Mouse (Mus musculus) forebrain, postnatal 0 days (tissue): ENCODE results near the gene Pde7b. TPM values are rescaled to one million over a fixed set of nuclear protein-coding genes. Genes with fewer than 3 reads are reported as not detected.

Experiments used
- ATAC-seq: fragments of 200-750 bp; cut with Nextera tagmentation; 2 replicates; pipeline ENCODE4 v1.8.0; 2017; ENCODE audit warnings: mild to moderate bottlenecking, moderate library complexity
- DNase-seq: peaks from one replicate; pipeline ENCODE4 v3.0.0-alpha.2; 2015
- H3K27ac ChIP-seq: fragments of 300-500 bp; sonication (generic); 2 replicates; pipeline ENCODE4 v1.5.1; 2014; ENCODE audit warnings: low read depth, mild to moderate bottlenecking, antibody characterized with exemption, low read length, moderate library complexity, mixed read lengths
- H3K27me3 ChIP-seq: fragments of 300-500 bp; sonication (generic); 2 replicates; pipeline ENCODE4 v1.6.1; 2014; ENCODE audit warnings: mild to moderate bottlenecking, low read length, mixed read lengths; ENCODE audit not compliant: insufficient read depth
- H3K36me3 ChIP-seq: fragments of 300-500 bp; sonication (generic); 2 replicates; pipeline ENCODE4 v1.6.1; 2014; ENCODE audit warnings: mild to moderate bottlenecking, moderate library complexity; ENCODE audit not compliant: insufficient read depth
- H3K4me1 ChIP-seq: fragments of 300-500 bp; sonication (generic); 2 replicates; pipeline ENCODE4 v1.6.1; 2014; ENCODE audit warnings: antibody characterized with exemption; ENCODE audit not compliant: insufficient read depth
- H3K4me2 ChIP-seq: fragments of 300-500 bp; sonication (generic); 2 replicates; pipeline ENCODE4 v1.6.1; 2014; ENCODE audit warnings: low read depth, mild to moderate bottlenecking, moderate library complexity
- H3K4me3 ChIP-seq: fragments of 300-500 bp; sonication (generic); 2 replicates; pipeline ENCODE4 v1.5.1; 2014; ENCODE audit warnings: low read depth, low read length, mixed read lengths
- H3K9ac ChIP-seq: fragments of 300-500 bp; sonication (generic); 2 replicates; pipeline ENCODE4 v1.6.1; 2014; ENCODE audit warnings: mild to moderate bottlenecking
- H3K9me3 ChIP-seq: fragments of 300-500 bp; sonication (generic); 2 replicates; pipeline ENCODE4 v1.6.1; 2016; ENCODE audit warnings: low read length
- CTCF ChIP-seq: sonication (generic); IDR thresholded peaks from 2 replicates; pipeline ENCODE4 v1.5.1; 2016; ENCODE audit warnings: antibody characterized with exemption, control low read depth, low read depth
- WGBS: fragments of 180-500 bp; shearing (Covaris S2); extraction: QIAGEN DNeasy Blood & Tissue Kit; methylation state at CpG from one replicate; pipeline ENCODE4 v1.1.7; 2014; 5-methylcytosine and 5-hydroxymethylcytosine counted together
- polyA plus RNA-seq: library from polyadenylated mRNA; unstranded; fragments of >200 nt; fragmentation: Nextera tagmentation; extraction: Ambion mirVana; gene quantifications from 2 replicates; pipeline ENCODE4 v1.2.1, GENCODE M21; 2015
- total RNA-seq: library from RNA; depleted of rRNA; stranded (reverse); fragments of >200 nt; gene quantifications from 2 replicates; pipeline ENCODE4 v1.2.3, GENCODE M21; 2014

Gene Pde7b
- total and polyA plus RNA-seq, 2 experiments from 2014 or later: 2.4 to 9.4 TPM

- no peak for TF ChIP-seq CTCF
These were observed 215.1 kb downstream of the Pde7b start for GRCm38 (mm10) chr10:20509819-20510218.

GRCm38 (mm10) chr10:20508497-20508896, 216.4 kb downstream of the Pde7b start:
- Histone ChIP-seq H3K9me3 (no peaks in the 10 kb centered on the region), H3K4me1 (no peaks in the 10 kb centered on the region), H3K4me2 (no peak overlapping the region), H3K27ac (no peak overlapping the region), H3K27me3 (no peaks in the 10 kb centered on the region), H3K4me3 (no peak overlapping the region), H3K9ac (no peak overlapping the region), H3K36me3 (no peaks in the 10 kb centered on the region)
- 90% methylated on average over 3 of the region's 3 CpGs for WGBS
- ATAC-seq (no peak), DNase-seq (no peak)
- TF ChIP-seq CTCF: no peak

More at GRCm38 (mm10) chr10:20509819-20510218, 215.1 kb downstream of the Pde7b start:
- ATAC-seq: no peak
- no peaks in the 10 kb centered on the region for H3K27me3 ChIP-seq
- H3K4me2 ChIP-seq: no peak overlapping the region
- no peaks in the 10 kb centered on the region for H3K4me1 ChIP-seq
- no peak overlapping the region for H3K27ac ChIP-seq
- H3K9me3 ChIP-seq: no peaks in the 10 kb centered on the region
- DNase-seq: no peak
- no peaks in the 10 kb centered on the region for H3K36me3 ChIP-seq
- H3K9ac ChIP-seq: no peak overlapping the region
- H3K4me3 ChIP-seq: no peak overlapping the region
- WGBS: 75% methylated on average over 4 of the region's 4 CpGs

GRCm38 (mm10) chr10:20507732-20508412, 217.0 kb downstream of the Pde7b start:
- no peak for ATAC-seq
- 76% methylated on average over 9 of the region's 9 CpGs for WGBS
- H3K4me3 ChIP-seq: no peak overlapping the region

GRCm38 (mm10) chr10:20507069-20507468, 217.8 kb downstream of the Pde7b start:
- H3K27me3 ChIP-seq: no peaks in the 10 kb centered on the region
- DNase-seq (no peak), ATAC-seq (no peak)
- H3K4me1 ChIP-seq: no peaks in the 10 kb centered on the region
- no peak overlapping the region for H3K4me2 ChIP-seq
- TF ChIP-seq CTCF: no peak
- no peak overlapping the region for H3K4me3 ChIP-seq
- no peak overlapping the region for H3K27ac ChIP-seq
- 78% methylated on average over 2 of the region's 2 CpGs for WGBS
- H3K9me3 ChIP-seq: no peaks in the 10 kb centered on the region
- no peaks in the 10 kb centered on the region for H3K36me3 ChIP-seq
- no peak overlapping the region for H3K9ac ChIP-seq

More at GRCm38 (mm10) chr10:20507732-20508412, 217.0 kb downstream of the Pde7b start:
- H3K27ac ChIP-seq: no peak overlapping the region
- H3K4me2 ChIP-seq: no peak overlapping the region
- no peak overlapping the region for H3K9ac ChIP-seq
- H3K27me3 ChIP-seq: no peaks in the 10 kb centered on the region
- DNase-seq: no peak
- H3K4me1 ChIP-seq: no peaks in the 10 kb centered on the region
- no peak for TF ChIP-seq CTCF
- no peaks in the 10 kb centered on the region for H3K36me3 ChIP-seq
- H3K9me3 ChIP-seq: no peaks in the 10 kb centered on the region

GRCm38 (mm10) chr10:20505454-20505853, 219.4 kb downstream of the Pde7b start:
- ATAC-seq: no peak
- no peaks in the 10 kb centered on the region for H3K27me3 ChIP-seq
- no peaks in the 10 kb centered on the region for H3K9me3 ChIP-seq
- H3K4me3 ChIP-seq: no peak overlapping the region
- no peaks in the 10 kb centered on the region for H3K36me3 ChIP-seq
- no peak overlapping the region for H3K27ac ChIP-seq
- no peaks in the 10 kb centered on the region for H3K4me1 ChIP-seq
- no peak overlapping the region for H3K9ac ChIP-seq
- TF ChIP-seq CTCF: no peak
- WGBS: 85% methylated on average over 10 of the region's 10 CpGs
- no peak for DNase-seq
- H3K4me2 ChIP-seq: no peak overlapping the region

- 76% methylated on average over 3 of the region's 3 CpGs for WGBS
- H3K4me1 ChIP-seq: no peaks in the 10 kb centered on the region
- DNase-seq (no peak), ATAC-seq (no peak)
- no peak overlapping the region for H3K27ac ChIP-seq
- no peak overlapping the region for H3K4me3 ChIP-seq
- TF ChIP-seq CTCF: 0 out of 2 replicates have a peak, but pooled peaks have one; percentile 9
- H3K9me3 ChIP-seq: no peaks in the 10 kb centered on the region
- no peak overlapping the region for H3K4me2 ChIP-seq
- H3K9ac ChIP-seq: no peak overlapping the region
- H3K36me3 ChIP-seq: no peaks in the 10 kb centered on the region
- no peaks in the 10 kb centered on the region for H3K27me3 ChIP-seq
These were observed 220.1 kb downstream of the Pde7b start for GRCm38 (mm10) chr10:20504800-20505199.

GRCm38 (mm10) chr10:20503265-20504025, 221.4 kb downstream of the Pde7b start:
- Histone ChIP-seq H3K27me3 (no peaks in the 10 kb centered on the region), H3K4me1 (no peaks in the 10 kb centered on the region), H3K4me2 (no peak overlapping the region), H3K9ac (no peak overlapping the region), H3K4me3 (no peak overlapping the region), H3K36me3 (no peaks in the 10 kb centered on the region), H3K27ac (no peak overlapping the region), H3K9me3 (no peaks in the 10 kb centered on the region)
- WGBS: 94% methylated on average over 17 of the region's 17 CpGs
- DNase-seq (no peak), ATAC-seq (no peak)
- TF ChIP-seq CTCF: no peak
